Mouse (Mus musculus): ENCODE measurements around the gene BC049762. TPM values are rescaled to one million over a fixed set of nuclear protein-coding genes. Genes with fewer than 3 reads are reported as not detected.

BC049762 gene
- polyA plus RNA-seq, 1 experiment = 279 TPM

- H3K4me3 ChIP-seq (ENCODE audit: control insufficient read depth, low read depth, low read length) = no peak overlapping the region
- TF ChIP-seq POLR2A (IDR thresholded peaks at IDR 0.05; ENCODE audit: control insufficient read depth, low read depth, low read length) = no peak
- peak; percentile 45; the same call in 1 of the 2 replicates for TF ChIP-seq CTCF (IDR thresholded peaks at IDR 0.05; ENCODE audit: control insufficient read depth, insufficient read depth, insufficient replicate concordance, low read depth, low read length)
- no peak overlapping the region for H3K27ac ChIP-seq (ENCODE audit: control insufficient read depth, insufficient read depth, low read depth, low read length)
- H3K27me3 ChIP-seq (ENCODE audit: control insufficient read depth, insufficient read depth, low read length) = no peaks in the 10 kb centered on the region
- no peaks in the 10 kb centered on the region for H3K36me3 ChIP-seq (ENCODE audit: control insufficient read depth, insufficient read depth, low read length)
- H3K4me1 ChIP-seq (ENCODE audit: control insufficient read depth, insufficient read depth, low read length) = peaks cover 8% of the 10 kb centered on the region
These were observed 48.8 kb downstream of the BC049762 start for GRCm38 (mm10) chr11:51214021-51214420.

GRCm38 (mm10) chr11:51211426-51211825, 51.4 kb downstream of the BC049762 start:
- Histone ChIP-seq H3K36me3 (ENCODE audit: control insufficient read depth, insufficient read depth, low read length) (no peaks in the 10 kb centered on the region), H3K27ac (ENCODE audit: control insufficient read depth, insufficient read depth, low read depth, low read length) (no peak overlapping the region), H3K4me3 (ENCODE audit: control insufficient read depth, low read depth, low read length) (no peak overlapping the region), H3K4me1 (ENCODE audit: control insufficient read depth, insufficient read depth, low read length) (peaks cover 8% of the 10 kb centered on the region), H3K27me3 (ENCODE audit: control insufficient read depth, insufficient read depth, low read length) (no peaks in the 10 kb centered on the region)
- TF ChIP-seq CTCF (IDR thresholded peaks at IDR 0.05; ENCODE audit: control insufficient read depth, insufficient read depth, insufficient replicate concordance, low read depth, low read length) = no peak
- TF ChIP-seq POLR2A (IDR thresholded peaks at IDR 0.05; ENCODE audit: control insufficient read depth, low read depth, low read length) = no peak

GRCm38 (mm10) chr11:51207758-51208157, 55.1 kb downstream of the BC049762 start:
- Histone ChIP-seq H3K27ac (ENCODE audit: control insufficient read depth, insufficient read depth, low read depth, low read length) (no peak overlapping the region), H3K36me3 (ENCODE audit: control insufficient read depth, insufficient read depth, low read length) (no peaks in the 10 kb centered on the region), H3K4me1 (ENCODE audit: control insufficient read depth, insufficient read depth, low read length) (no peaks in the 10 kb centered on the region), H3K4me3 (ENCODE audit: control insufficient read depth, low read depth, low read length) (no peak overlapping the region), H3K27me3 (ENCODE audit: control insufficient read depth, insufficient read depth, low read length) (no peaks in the 10 kb centered on the region)
- TF ChIP-seq POLR2A (IDR thresholded peaks at IDR 0.05; ENCODE audit: control insufficient read depth, low read depth, low read length) = no peak
- no peak for TF ChIP-seq CTCF (IDR thresholded peaks at IDR 0.05; ENCODE audit: control insufficient read depth, insufficient read depth, insufficient replicate concordance, low read depth, low read length)

Other genes with a start within 250 kb of the BC049762 start
- not detected in 2 replicates for gene Olfr54, start 248.8 kb downstream of the BC049762 start, polyA plus RNA-seq (2012; rRNA removed)
- not detected in 2 replicates for gene Olfr1375, start 214.9 kb downstream of the BC049762 start, polyA plus RNA-seq (2012; rRNA removed)
- 0.54 and 1.2 TPM in 2 replicates for gene Zfp354a, start 203.8 kb downstream of the BC049762 start, polyA plus RNA-seq (2012; rRNA removed)
- 1.8 TPM in 2 replicates for gene Gm12569, start 42.6 kb downstream of the BC049762 start, polyA plus RNA-seq (2012; rRNA removed)
- 39.4 and 51.1 TPM in 2 replicates for gene Clk4, start 1.3 kb downstream of the BC049762 start, polyA plus RNA-seq (2012; rRNA removed)
- 1.3 and 1.8 TPM in 2 replicates for gene Col23a1, start 26.9 kb upstream of the BC049762 start, polyA plus RNA-seq (2012; rRNA removed)

All from testis, adult 2 months (tissue).